Mouse (Mus musculus) neural tube, embryonic 15.5 days (tissue): Measurements from ENCODE around the gene Olfr798. TPM values are rescaled to one million over a fixed set of nuclear protein-coding genes. Genes with fewer than 3 reads are reported as not detected.

Experiments used
- ATAC-seq: fragments of 200-750 bp; cut with Nextera tagmentation; 2 replicates; pipeline ENCODE4 v1.8.0; 2017; ENCODE audit warnings: mild to moderate bottlenecking, moderate TSS enrichment, moderate library complexity; ENCODE audit not compliant: low FRiP score
- H3K27ac ChIP-seq: fragments of 300-500 bp; sonication (generic); replicated peaks from 2 replicates; pipeline ENCODE4 v1.5.1; 2015; ENCODE audit warnings: mild to moderate bottlenecking, inconsistent platforms
- H3K27me3 ChIP-seq: fragments of 300-500 bp; sonication (generic); replicated peaks from 2 replicates; pipeline ENCODE4 v1.6.1; 2015; ENCODE audit warnings: inconsistent platforms
- H3K36me3 ChIP-seq: fragments of 300-500 bp; sonication (generic); 2 replicates; pipeline ENCODE4 v1.6.1; 2015; ENCODE audit warnings: inconsistent platforms
- H3K4me1 ChIP-seq: fragments of 300-500 bp; sonication (generic); 2 replicates; pipeline ENCODE4 v1.6.1; 2015; ENCODE audit warnings: inconsistent platforms
- H3K4me2 ChIP-seq: fragments of 300-500 bp; sonication (generic); 2 replicates; pipeline ENCODE4 v1.6.1; 2015; ENCODE audit warnings: inconsistent platforms, mild to moderate bottlenecking, moderate library complexity
- H3K4me3 ChIP-seq: fragments of 300-500 bp; sonication (generic); replicated peaks from 2 replicates; pipeline ENCODE4 v1.5.1; 2015; ENCODE audit warnings: mild to moderate bottlenecking, inconsistent platforms
- H3K9ac ChIP-seq: fragments of 300-500 bp; sonication (generic); replicated peaks from 2 replicates; pipeline ENCODE4 v1.6.1; 2015; ENCODE audit warnings: mild to moderate bottlenecking, inconsistent platforms
- H3K9me3 ChIP-seq: fragments of 300-500 bp; sonication (generic); replicated peaks from 2 replicates; pipeline ENCODE4 v1.6.1; 2016; ENCODE audit warnings: inconsistent platforms
- WGBS: fragments of 180-500 bp; shearing (Covaris S2); methylation state at CpG from one replicate; pipeline ENCODE4 v1.1.7; 2015; ENCODE audit warnings: mixed read lengths; 5-methylcytosine and 5-hydroxymethylcytosine counted together
- microRNA-seq: library from miRNA; unstranded; fragments of <30 nt; microRNA quantifications from one replicate; pipeline ENCODE4, GENCODE M21; 2017
- polyA plus RNA-seq: library from polyadenylated mRNA; unstranded; fragments of >200 nt; fragmentation: Nextera tagmentation; extraction: Ambion mirVana; gene quantifications from 2 replicates; pipeline ENCODE4 v1.2.1, GENCODE M21; 2015

Olfr798 gene
- polyA plus RNA-seq, result not detected in 2 replicates

GRCm38 (mm10) chr10:129627834-129628233 is at the start of gene Olfr798:
Gene Olfr798, minus strand, starts transcription at chr10:129627934.
- ATAC-seq, result no peak
- no peak within 1 kb of the TSS for H3K27ac ChIP-seq

DNA sequence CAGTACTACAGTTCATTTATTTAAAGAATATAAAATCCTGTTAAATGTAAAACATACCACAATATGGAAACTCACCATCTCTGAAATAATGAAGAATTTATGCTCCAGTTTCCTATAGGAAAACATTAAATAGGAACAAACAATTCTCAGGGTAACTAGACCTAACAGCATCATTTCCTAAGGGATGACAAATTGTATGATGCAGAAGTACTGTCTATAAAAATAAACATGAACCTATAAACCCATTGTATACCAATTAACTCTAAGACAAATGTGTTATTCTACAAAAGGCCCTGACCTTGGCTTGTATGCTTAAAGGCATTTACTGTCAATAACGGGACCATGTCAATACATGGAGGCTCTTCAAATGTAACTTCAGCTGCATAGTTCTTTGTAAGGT is 46.0 kb upstream of the Olfr798 start, which contains the start of gene Olfr801:
Gene Olfr801, minus strand, starts transcription at position 101 of the 400 bp plus-strand sequence.
- no peak within 1 kb of the TSS for H3K9ac ChIP-seq
- H3K4me3 ChIP-seq, result no peak within 1 kb of the TSS
- 85% methylated on average over 1 of the region's 1 CpGs for WGBS
- no peaks in the 10 kb centered on the region for H3K27me3 ChIP-seq
- no peak within 1 kb of the TSS for H3K4me2 ChIP-seq
- no peaks in the 10 kb centered on the region for H3K36me3 ChIP-seq
- ATAC-seq, result no peak
- H3K4me1 ChIP-seq, result no peaks in the 10 kb centered on the region
- no peaks in the 10 kb centered on the region for H3K9me3 ChIP-seq
- no peak within 1 kb of the TSS for H3K27ac ChIP-seq

More at GRCm38 (mm10) chr10:129627834-129628233, at the start of gene Olfr798:
- Histone ChIP-seq H3K9ac (no peak within 1 kb of the TSS), H3K36me3 (no peaks in the 10 kb centered on the region), H3K4me3 (no peak within 1 kb of the TSS), H3K27me3 (no peaks in the 10 kb centered on the region), H3K4me2 (no peak within 1 kb of the TSS), H3K4me1 (no peaks in the 10 kb centered on the region), H3K9me3 (no peaks in the 10 kb centered on the region)
- WGBS, result 95% methylated on average over 1 of the region's 1 CpGs

DNA sequence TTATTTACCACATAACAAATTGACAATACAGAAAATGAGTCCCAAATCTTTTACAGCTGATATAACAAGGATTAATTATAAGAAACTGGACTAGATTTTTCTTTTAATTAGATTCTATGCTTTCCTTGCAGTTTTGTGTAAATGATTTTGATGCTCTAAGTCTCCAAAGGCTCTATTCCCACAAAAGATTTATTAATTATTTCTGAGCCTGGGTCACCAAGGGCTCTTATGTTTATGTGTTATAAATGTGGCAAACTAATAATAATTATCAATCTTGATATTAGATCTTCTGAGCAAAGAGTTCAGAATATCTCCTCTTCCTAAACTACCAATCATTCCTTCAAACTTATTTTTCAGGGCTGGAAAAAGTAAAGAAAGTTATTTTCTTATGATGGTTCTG is 29.7 kb upstream of the Olfr798 start, which contains the start of gene Olfr800:
Gene Olfr800, plus strand, starts transcription at position 301 of the 400 bp plus-strand sequence.
- no peaks in the 10 kb centered on the region for H3K36me3 ChIP-seq
- H3K4me2 ChIP-seq, result no peak within 1 kb of the TSS
- ATAC-seq, result no peak
- no peak within 1 kb of the TSS for H3K27ac ChIP-seq
- no peak within 1 kb of the TSS for H3K9ac ChIP-seq
- no peaks in the 10 kb centered on the region for H3K4me1 ChIP-seq
- H3K9me3 ChIP-seq, result no peaks in the 10 kb centered on the region
- H3K4me3 ChIP-seq, result no peak within 1 kb of the TSS
- no peaks in the 10 kb centered on the region for H3K27me3 ChIP-seq

DNA sequence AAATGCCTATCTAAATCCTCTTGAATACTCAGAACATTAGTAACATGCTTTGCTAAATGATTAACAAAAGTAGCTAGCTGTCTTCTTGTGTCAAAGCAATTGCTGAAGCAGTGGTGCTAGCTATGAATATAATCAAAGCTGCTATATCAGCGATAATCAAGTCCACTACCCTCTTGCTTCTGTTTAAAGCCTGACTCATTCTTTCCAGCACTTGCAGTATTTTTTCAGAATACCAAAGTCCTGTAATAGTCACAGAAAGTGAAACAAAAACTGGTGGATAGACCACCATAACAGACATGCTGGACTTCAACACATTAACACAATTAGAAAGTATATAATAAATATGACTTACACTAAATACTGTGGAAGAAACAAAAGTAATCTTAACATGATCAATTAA is 24.0 kb upstream of the Olfr798 start:
- Histone ChIP-seq H3K9me3 (no peaks in the 10 kb centered on the region), H3K4me2 (no peak overlapping the region), H3K4me1 (no peaks in the 10 kb centered on the region), H3K27ac (no peak overlapping the region), H3K9ac (no peak overlapping the region), H3K36me3 (no peaks in the 10 kb centered on the region), H3K27me3 (no peaks in the 10 kb centered on the region), H3K4me3 (no peak overlapping the region)
- ATAC-seq, result no peak
- 92% methylated on average over 1 of the region's 1 CpGs for WGBS

GRCm38 (mm10) chr10:129637184-129637583 is 9.4 kb upstream of the Olfr798 start, which contains the start of gene Olfr799:
Gene Olfr799, plus strand, starts transcription at chr10:129637484.
- no peaks in the 10 kb centered on the region for H3K9me3 ChIP-seq
- 42% methylated on average over 1 of the region's 1 CpGs for WGBS
- ATAC-seq, result no peak

GRCm38 (mm10) chr10:129623251-129623650 is 4.5 kb downstream of the Olfr798 start:
- no peaks in the 10 kb centered on the region for H3K9me3 ChIP-seq
- no peaks in the 10 kb centered on the region for H3K27me3 ChIP-seq
- H3K4me3 ChIP-seq, result no peak overlapping the region
- no peak for ATAC-seq
- no peaks in the 10 kb centered on the region for H3K4me1 ChIP-seq
- no peak overlapping the region for H3K27ac ChIP-seq
- H3K4me2 ChIP-seq, result no peak overlapping the region
- no peaks in the 10 kb centered on the region for H3K36me3 ChIP-seq
- no peak overlapping the region for H3K9ac ChIP-seq

More at GRCm38 (mm10) chr10:129637184-129637583, 9.4 kb upstream of the Olfr798 start, which contains the start of gene Olfr799:
- no peak within 1 kb of the TSS for H3K27ac ChIP-seq
- no peaks in the 10 kb centered on the region for H3K27me3 ChIP-seq
- no peak within 1 kb of the TSS for H3K9ac ChIP-seq
- no peak within 1 kb of the TSS for H3K4me2 ChIP-seq
- no peak within 1 kb of the TSS for H3K4me3 ChIP-seq
- H3K4me1 ChIP-seq, result no peaks in the 10 kb centered on the region
- H3K36me3 ChIP-seq, result no peaks in the 10 kb centered on the region

DNA sequence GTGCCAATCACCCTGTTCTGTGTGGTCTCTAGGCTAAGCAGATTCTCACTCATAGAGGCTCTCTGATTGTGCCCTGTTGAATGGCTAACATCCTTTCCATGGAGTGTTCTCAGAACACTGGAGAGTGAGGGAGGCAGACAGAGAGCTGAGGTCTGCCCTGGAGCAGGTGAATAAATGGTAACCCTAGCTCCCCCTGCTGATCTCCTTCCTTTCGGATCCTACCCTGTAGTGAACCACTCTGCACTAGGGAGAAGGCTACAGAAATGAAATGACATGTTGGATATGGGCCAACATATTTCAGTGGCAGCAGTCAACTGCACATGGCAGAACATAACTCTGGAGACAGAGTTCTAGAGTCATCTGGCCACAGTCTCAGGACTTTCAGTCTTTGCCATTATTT is 6.0 kb downstream of the Olfr798 start:
- H3K4me2 ChIP-seq, result no peak overlapping the region
- no peak overlapping the region for H3K27ac ChIP-seq
- WGBS, result 17% methylated on average over 1 of the region's 1 CpGs
- ATAC-seq, result no peak
- no peaks in the 10 kb centered on the region for H3K4me1 ChIP-seq
- H3K9me3 ChIP-seq, result no peaks in the 10 kb centered on the region
- H3K9ac ChIP-seq, result no peak overlapping the region
- no peaks in the 10 kb centered on the region for H3K36me3 ChIP-seq
- H3K27me3 ChIP-seq, result no peaks in the 10 kb centered on the region
- H3K4me3 ChIP-seq, result no peak overlapping the region

- no peaks in the 10 kb centered on the region for H3K27me3 ChIP-seq
- H3K9me3 ChIP-seq, result no peaks in the 10 kb centered on the region
- H3K4me2 ChIP-seq, result no peak within 1 kb of the TSS
- no peak for ATAC-seq
- H3K27ac ChIP-seq, result no peak within 1 kb of the TSS
- H3K9ac ChIP-seq, result no peak within 1 kb of the TSS
- H3K4me3 ChIP-seq, result no peak within 1 kb of the TSS
- no peaks in the 10 kb centered on the region for H3K36me3 ChIP-seq
- WGBS, result 94% methylated on average over 1 of the region's 1 CpGs
- no peaks in the 10 kb centered on the region for H3K4me1 ChIP-seq
These were observed 15.3 kb downstream of the Olfr798 start, which contains the start of gene Olfr796 for GRCm38 (mm10) chr10:129612470-129612869. Gene Olfr796, minus strand, starts transcription at chr10:129612570.

DNA sequence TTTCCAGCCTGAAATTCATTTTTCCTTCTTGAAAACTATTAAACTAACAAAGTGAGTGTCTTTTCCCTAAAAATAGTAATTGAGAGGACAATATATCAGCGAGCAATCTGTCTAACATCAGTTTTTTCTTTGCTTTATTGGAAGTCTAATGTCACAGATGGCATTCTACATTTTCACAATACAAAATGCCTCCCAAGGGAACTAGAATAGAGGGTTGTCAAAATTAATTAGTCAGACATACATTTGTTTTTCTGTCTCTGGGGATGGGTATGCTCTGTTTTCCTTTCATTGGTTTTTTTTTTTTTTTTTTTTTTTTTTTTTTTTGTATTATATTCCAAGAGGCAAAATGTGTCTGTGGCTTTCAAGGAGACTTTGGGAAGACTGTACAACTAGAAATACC is 50.7 kb downstream of the Olfr798 start:
- Histone ChIP-seq H3K9ac (no peak overlapping the region), H3K27ac (no peak overlapping the region), H3K4me3 (no peak overlapping the region), H3K36me3 (no peaks in the 10 kb centered on the region), H3K4me1 (no peaks in the 10 kb centered on the region), H3K9me3 (no peaks in the 10 kb centered on the region), H3K4me2 (no peak overlapping the region), H3K27me3 (no peaks in the 10 kb centered on the region)
- no peak for ATAC-seq
- 46% methylated on average over 1 of the region's 1 CpGs for WGBS

Small RNA genes lying within 50 kb of the gene (microRNA-seq; reads per million reads assigned to microRNA genes)
- not detected for gene Gm23252

Other genes starting within 250 kb of the Olfr798 start
- 0.14 TPM in 2 replicates for gene Olfr784, start 243.9 kb downstream of the Olfr798 start, polyA plus RNA-seq
- not detected in 2 replicates for gene Olfr785, start 222.5 kb downstream of the Olfr798 start, polyA plus RNA-seq
- not detected in 2 replicates for gene Olfr786, start 200.6 kb downstream of the Olfr798 start, polyA plus RNA-seq
- gene Olfr787, start 166.1 kb downstream of the Olfr798 start, polyA plus RNA-seq, result not detected in 2 replicates
- not detected in 2 replicates for gene Olfr788, start 156.9 kb downstream of the Olfr798 start, polyA plus RNA-seq
- gene Olfr789, start 143.2 kb downstream of the Olfr798 start, polyA plus RNA-seq, result not detected in 2 replicates
- gene Olfr790, start 129.4 kb downstream of the Olfr798 start, polyA plus RNA-seq, result not detected in 2 replicates
- gene Olfr791, start 106.1 kb downstream of the Olfr798 start, polyA plus RNA-seq, result not detected in 2 replicates
- not detected in 2 replicates for gene Olfr792, start 88.8 kb downstream of the Olfr798 start, polyA plus RNA-seq
- gene Olfr794, start 60.3 kb downstream of the Olfr798 start, polyA plus RNA-seq, result not detected in 2 replicates
- gene Olfr796, start 15.4 kb downstream of the Olfr798 start, polyA plus RNA-seq, result not detected in 2 replicates
- gene Olfr799, start 9.6 kb upstream of the Olfr798 start, polyA plus RNA-seq, result not detected in 2 replicates
- gene Olfr800, start 29.8 kb upstream of the Olfr798 start, polyA plus RNA-seq, result not detected in 2 replicates
- gene Olfr801, start 45.9 kb upstream of the Olfr798 start, polyA plus RNA-seq, result not detected in 2 replicates
- gene Olfr802, start 60.2 kb upstream of the Olfr798 start, polyA plus RNA-seq, result 0.08 TPM in 1 of 2 replicates, not detected in the other
- not detected in 2 replicates for gene Olfr803, start 66.4 kb upstream of the Olfr798 start, polyA plus RNA-seq
- gene Olfr804, start 75.3 kb upstream of the Olfr798 start, polyA plus RNA-seq, result not detected in 2 replicates
- gene Olfr805, start 101.4 kb upstream of the Olfr798 start, polyA plus RNA-seq, result not detected in 2 replicates
- not detected in 2 replicates for gene Olfr806, start 114.0 kb upstream of the Olfr798 start, polyA plus RNA-seq
- not detected in 2 replicates for gene Olfr807, start 129.9 kb upstream of the Olfr798 start, polyA plus RNA-seq
- gene Olfr808, start 137.5 kb upstream of the Olfr798 start, polyA plus RNA-seq, result not detected in 2 replicates
- not detected in 2 replicates for gene Olfr809, start 146.7 kb upstream of the Olfr798 start, polyA plus RNA-seq
- not detected in 2 replicates for gene Olfr810, start 167.0 kb upstream of the Olfr798 start, polyA plus RNA-seq
- gene Olfr811, start 176.5 kb upstream of the Olfr798 start, polyA plus RNA-seq, result not detected in 2 replicates
- gene Olfr812, start 218.2 kb upstream of the Olfr798 start, polyA plus RNA-seq, result not detected in 2 replicates
- not detected in 2 replicates for gene Olfr813, start 227.4 kb upstream of the Olfr798 start, polyA plus RNA-seq